Mouse (Mus musculus) olfactory bulb, adult 2 months (tissue): ENCODE results near the gene Cyb5r1.

ENCODE experiments used
- CTCF ChIP-seq: fragments of 200-500 bp; IDR thresholded peaks from 2 replicates; pipeline ENCODE4 v1.5.1; 2012; ENCODE audit warnings: low read depth, mild to moderate bottlenecking, low read length, moderate library complexity; ENCODE audit not compliant: insufficient read depth
- POLR2A ChIP-seq: fragments of 200-500 bp; IDR thresholded peaks from 2 replicates; pipeline ENCODE4 v1.6.1; 2012; ENCODE audit warnings: mild to moderate bottlenecking, low read depth, low read length, moderate library complexity; ENCODE audit not compliant: insufficient read depth

- no peak for TF ChIP-seq CTCF
- no peak for TF ChIP-seq POLR2A
Observed at GRCm38 (mm10) chr1:134361195-134361856, 44.0 kb upstream of the Cyb5r1 start.
